Mouse (Mus musculus) regulatory T cell (primary cell): Measurements from ENCODE around the gene Gm21704.
"Not testable (repeated sequence)": the region's sequence is repeated elsewhere in the genome, so short reads cannot be mapped to it uniquely, and the experiment has no call there.

Source experiments
- in situ Hi-C: fragments of 300-600 bp; cut with MboI, MseI; formaldehyde crosslinking; loops from one replicate; pipeline ENCODE4 v1.15.1; 2025; ENCODE audit warnings: high pct_unique_total_duplicates

The Gm21704 gene

GRCm38 (mm10) chrY:3410067-3410466 lies at the start of gene Gm21704, which contains the start of gene Gm21708:
Gm21704 (minus strand) TSS chrY:3410167.
Gm21708 (minus strand) TSS chrY:3410167.
- in situ Hi-C loops: not testable (repeated sequence)

- in situ Hi-C loops: not testable (repeated sequence)
Observed at GRCm38 (mm10) chrY:3345229-3345628, 64.7 kb downstream of the Gm21704 start, which contains the start of gene Gm21693. Gm21693 (minus strand) TSS chrY:3345329.

GRCm38 (mm10) chrY:3340661-3341060 lies 69.3 kb downstream of the Gm21704 start:
- in situ Hi-C loops: not testable (repeated sequence)
